Mouse (Mus musculus): ENCODE measurements around the gene Sbds.

The Sbds gene

DNA sequence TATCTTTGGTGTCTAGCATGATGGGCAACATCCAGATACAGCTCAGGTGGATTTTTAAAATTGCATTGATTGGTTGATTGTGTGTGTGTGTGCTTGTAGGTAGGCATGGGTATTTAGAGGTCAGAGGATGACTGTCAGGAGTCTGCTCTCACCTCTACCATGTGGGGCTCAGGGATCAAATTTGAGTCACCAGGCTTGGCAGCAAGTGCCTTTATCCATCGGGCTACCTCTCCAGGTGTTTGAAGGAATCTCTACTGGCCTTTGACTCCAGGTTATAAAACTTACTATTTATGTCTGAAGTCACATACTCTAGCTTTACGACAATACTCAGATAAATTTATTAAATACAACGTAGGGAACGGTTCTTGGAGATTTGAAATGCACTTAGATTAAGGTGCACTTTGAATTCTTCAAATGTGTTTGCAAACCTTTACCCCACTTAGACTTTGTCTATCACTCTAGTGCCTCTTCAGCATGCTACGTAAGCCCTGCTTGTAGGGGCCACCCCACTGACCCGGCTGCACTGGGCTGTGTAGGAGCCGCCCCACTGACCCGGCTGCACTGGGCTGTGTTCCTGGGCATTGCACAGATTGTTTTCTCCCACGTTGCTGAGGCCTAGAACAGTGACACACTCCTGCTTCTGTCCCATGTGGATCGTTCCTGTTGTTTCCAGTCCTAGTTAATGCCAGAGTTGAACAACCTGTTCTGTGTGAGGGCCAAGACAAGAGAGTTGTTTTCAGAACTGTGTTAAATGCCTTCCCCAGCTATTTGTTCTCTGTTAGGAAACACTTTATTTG, 54.9 kb downstream of the Sbds start:
- no peak for DNase-seq (ENCODE audit: low spot score)

DNA sequence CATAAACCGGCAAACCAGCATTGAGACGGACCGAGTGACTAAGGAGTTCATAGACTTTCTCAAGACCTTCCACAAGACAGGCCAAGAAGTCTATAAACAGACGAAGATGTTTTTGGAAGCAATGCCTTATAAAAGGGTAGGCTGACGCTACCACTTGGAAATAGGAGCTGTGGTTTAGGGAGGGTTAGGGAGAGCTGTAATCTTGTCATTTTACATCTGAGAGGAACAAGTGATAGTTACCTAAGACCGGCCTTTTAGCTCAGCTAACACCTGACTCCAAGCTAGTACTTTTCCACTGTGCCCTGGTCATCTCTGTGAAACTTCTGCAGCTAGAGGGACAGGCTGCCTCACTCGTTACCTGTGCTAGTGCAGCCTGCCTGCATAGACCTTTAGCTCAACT, 57.3 kb downstream of the Sbds start:
- DNase-seq (ENCODE audit: low spot score): no peak

DNA sequence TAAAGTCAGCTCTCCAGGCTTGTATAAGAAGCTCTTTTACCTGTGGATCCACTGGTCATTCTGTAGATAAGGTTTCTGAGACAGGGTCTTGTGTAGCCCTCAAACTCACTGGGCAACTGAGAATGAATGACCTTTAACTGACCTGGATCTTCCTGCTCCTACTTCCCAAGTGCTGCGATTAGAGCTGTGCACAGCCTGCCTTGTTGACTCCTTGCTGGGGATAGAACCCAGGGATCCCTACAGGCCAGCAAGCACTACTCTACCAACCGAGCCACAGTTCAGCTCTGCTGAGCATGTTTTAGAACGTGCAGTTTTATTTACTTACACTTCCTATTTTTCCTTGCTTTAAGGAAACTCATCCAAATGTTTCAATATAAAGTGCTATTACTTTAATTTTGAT, 57.9 kb downstream of the Sbds start:
- no peak for DNase-seq (ENCODE audit: low spot score)

DNA sequence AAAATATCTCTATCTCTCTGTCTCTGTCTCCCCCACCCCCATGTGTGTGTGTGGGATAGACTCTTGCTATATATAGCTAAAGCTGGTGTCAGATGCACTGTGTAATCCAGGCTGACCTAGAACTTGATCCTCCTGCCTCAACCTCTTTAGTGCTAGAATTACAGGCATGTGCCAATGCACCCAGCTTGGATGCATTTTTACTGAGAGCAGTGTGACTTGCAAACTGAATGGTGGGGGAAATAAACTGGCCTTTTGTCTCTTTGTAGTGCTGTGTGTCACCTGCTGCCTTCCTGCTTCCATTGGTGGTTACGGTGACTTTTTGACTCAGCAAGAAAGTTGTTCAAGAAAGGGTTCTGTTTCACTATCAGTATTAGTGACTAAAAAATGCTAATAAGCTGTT, 59.0 kb downstream of the Sbds start:
- DNase-seq (ENCODE audit: low spot score): no peak

Data from testis, postnatal 10 days (tissue).